Comparison of ENCODE assay signal across 9 mouse cellular contexts in genomic region chr3:95163419-95164255, GRCm38 (mm10). TPM values are rescaled to one million over a fixed set of nuclear protein-coding genes. Genes with fewer than 3 reads are reported as not detected.
DNase-seq lines count a peak whose midpoint lies in the region; ATAC-seq lines count a peak whose summit lies in the region.
"Had no signal": no experiment of that assay in that cellular context is flagged by ENCODE, and none has a peak within 500 bp of the region (broad histone marks: within the 10 kb centered on the region; RNA-seq: fewer than 3 reads in every experiment).

No protein-coding gene starts in this region.

- H3K36me3 ChIP-seq in lung, embryonic 15.5 days = peaks cover 4% of the 10 kb centered on the region; the same call in 1 of the 2 replicates
- H3K36me3 ChIP-seq in intestine, embryonic 16.5 days (ENCODE audit: control insufficient read depth, insufficient read depth, low read length) = no peaks in the 10 kb centered on the region
- H3K36me3 ChIP-seq in stomach, embryonic 14.5 days (ENCODE audit: control insufficient read depth, insufficient read depth, low read length) = peaks cover 3% of the 10 kb centered on the region; the same call in 1 of the 2 replicates

- no peaks in the 10 kb centered on the region for H3K9me3 ChIP-seq in lung, embryonic 15.5 days
- H3K9me3 ChIP-seq in intestine, embryonic 16.5 days (ENCODE audit: control insufficient read depth, low read length) = no peaks in the 10 kb centered on the region
- H3K9me3 ChIP-seq in stomach, embryonic 14.5 days (ENCODE audit: control insufficient read depth, low read depth, low read length) = no peaks in the 10 kb centered on the region

- peaks cover 41% of the 10 kb centered on the region for H3K4me1 ChIP-seq in lung, embryonic 15.5 days
- peaks cover 28% of the 10 kb centered on the region for H3K4me1 ChIP-seq in intestine, embryonic 16.5 days (ENCODE audit: control insufficient read depth, insufficient read depth, low read length)
- peaks cover 28% of the 10 kb centered on the region; the same call in 1 of the 2 replicates for H3K4me1 ChIP-seq in stomach, embryonic 14.5 days (ENCODE audit: control insufficient read depth, insufficient read depth, low read length)

- H3K27ac ChIP-seq in lung, embryonic 15.5 days = peak overlapping the region; percentile 44
- H3K27ac ChIP-seq in intestine, embryonic 16.5 days (ENCODE audit: low read length) = no peak overlapping the region
- H3K27ac ChIP-seq in stomach, embryonic 14.5 days (ENCODE audit: low read length) = no peak overlapping the region

- H3K4me2 ChIP-seq in lung, embryonic 15.5 days = peak overlapping the region; percentile 18; the same call in 1 of the 2 replicates
- no peak overlapping the region for H3K4me2 ChIP-seq in intestine, embryonic 16.5 days (ENCODE audit: low read depth, low read length)
- H3K4me2 ChIP-seq in stomach, embryonic 14.5 days (replicated peaks; ENCODE audit: low read depth, low read length) = peak overlapping the region; percentile 10; the same call in 1 of the 2 replicates

- DNase-seq in lung, postnatal 25 days (ENCODE audit: low spot score) = no peak
- DNase-seq in gastrocnemius, adult 18-20 months (ENCODE audit: low spot score) = peak; percentile 88
- no peak for DNase-seq in urinary bladder, postnatal 4 days (ENCODE audit: low spot score in 2 of 2)
- DNase-seq in kidney, postnatal 25 days = no peak
- DNase-seq in spleen, adult 18-20 months = no peak

- H3K9ac ChIP-seq in lung, embryonic 15.5 days = no peak overlapping the region
- peak overlapping the region; percentile 5; the same call in 1 of the 2 replicates for H3K9ac ChIP-seq in intestine, embryonic 16.5 days (ENCODE audit: low read depth, low read length)
- no peak overlapping the region for H3K9ac ChIP-seq in stomach, embryonic 14.5 days (replicated peaks; ENCODE audit: low read depth, low read length)

- 39% methylated on average over 11 of the region's 11 CpGs for WGBS in lung, embryonic 15.5 days
- 44% methylated on average over 11 of the region's 11 CpGs for WGBS in intestine, embryonic 16.5 days
- 48% methylated on average over 11 of the region's 11 CpGs for WGBS in stomach, embryonic 14.5 days

- no peak for ATAC-seq in lung, embryonic 15.5 days (ENCODE audit: borderline replicate concordance, extremely low read depth, low FRiP score, low TSS enrichment)
- ATAC-seq in intestine, embryonic 16.5 days = no peak
- ATAC-seq in stomach, embryonic 14.5 days (ENCODE audit: insufficient number of reproducible peaks, insufficient read depth, low FRiP score, low read depth) = no peak

- H3K27me3 ChIP-seq in lung, embryonic 15.5 days = no peaks in the 10 kb centered on the region
- no peaks in the 10 kb centered on the region for H3K27me3 ChIP-seq in intestine, embryonic 16.5 days (replicated peaks; ENCODE audit: control insufficient read depth, insufficient read depth, low read length)
- no peaks in the 10 kb centered on the region for H3K27me3 ChIP-seq in stomach, embryonic 14.5 days (ENCODE audit: control insufficient read depth, insufficient read depth, low read length)

- no peak overlapping the region for H3K4me3 ChIP-seq in lung, embryonic 15.5 days
- H3K4me3 ChIP-seq in intestine, embryonic 16.5 days (ENCODE audit: low read length) = no peak overlapping the region
- no peak overlapping the region for H3K4me3 ChIP-seq in stomach, embryonic 14.5 days (ENCODE audit: low read depth, low read length)

RNA-seq across cellular contexts. Expression of gene Sema6c, which starts 3.4 kb away (rescaled TPM):
- polyA plus RNA-seq in lung, embryonic 15.5 days (2015; fragmentation: Nextera tagmentation; extraction: Ambion mirVana) = 3.6 and 3.8 TPM in 2 replicates
- 100 to 1,000 TPM in 1 of 2 experiments, 10 to 100 TPM in 1; 75.9 to 111 TPM for total RNA-seq in gastrocnemius, adult 18-20 months (2021)
- polyA plus RNA-seq in intestine, embryonic 16.5 days (2015; fragmentation: Nextera tagmentation; extraction: Ambion mirVana) = 1.1 and 2.3 TPM in 2 replicates
- 5.8 and 6.7 TPM in 2 replicates for polyA plus RNA-seq in stomach, embryonic 14.5 days (2014; fragmentation: Nextera tagmentation; extraction: Ambion mirVana)

RNA-seq across cellular contexts. Expression of gene Tnfaip8l2, which starts 21.5 kb away (rescaled TPM):
- polyA plus RNA-seq in lung, embryonic 15.5 days (2015; fragmentation: Nextera tagmentation; extraction: Ambion mirVana) = 4.0 and 4.5 TPM in 2 replicates
- total RNA-seq in gastrocnemius, adult 18-20 months (2021) = under 1 TPM; 0.27 to 0.55 TPM
- polyA plus RNA-seq in intestine, embryonic 16.5 days (2015; fragmentation: Nextera tagmentation; extraction: Ambion mirVana) = 4.9 and 5.3 TPM in 2 replicates
- polyA plus RNA-seq in stomach, embryonic 14.5 days (2014; fragmentation: Nextera tagmentation; extraction: Ambion mirVana) = 4.2 and 4.7 TPM in 2 replicates

RNA-seq across cellular contexts. Expression of gene Lysmd1, which starts 29.7 kb away (rescaled TPM):
- polyA plus RNA-seq in lung, embryonic 15.5 days (2015; fragmentation: Nextera tagmentation; extraction: Ambion mirVana) = 13.3 and 14.9 TPM in 2 replicates
- 1 to 10 TPM; 6.3 to 6.6 TPM for total RNA-seq in gastrocnemius, adult 18-20 months (2021)
- polyA plus RNA-seq in intestine, embryonic 16.5 days (2015; fragmentation: Nextera tagmentation; extraction: Ambion mirVana) = 9.8 and 11.0 TPM in 2 replicates
- polyA plus RNA-seq in stomach, embryonic 14.5 days (2014; fragmentation: Nextera tagmentation; extraction: Ambion mirVana) = 9.2 and 10.9 TPM in 2 replicates

RNA-seq across cellular contexts. Expression of gene Scnm1, which starts 29.8 kb away (rescaled TPM):
- polyA plus RNA-seq in lung, embryonic 15.5 days (2015; fragmentation: Nextera tagmentation; extraction: Ambion mirVana) = 64.0 and 71.4 TPM in 2 replicates
- 10 to 100 TPM; 34.6 to 46.5 TPM for total RNA-seq in gastrocnemius, adult 18-20 months (2021)
- 56.9 and 62.2 TPM in 2 replicates for polyA plus RNA-seq in intestine, embryonic 16.5 days (2015; fragmentation: Nextera tagmentation; extraction: Ambion mirVana)
- polyA plus RNA-seq in stomach, embryonic 14.5 days (2014; fragmentation: Nextera tagmentation; extraction: Ambion mirVana) = 67.7 and 73.7 TPM in 2 replicates

RNA-seq across cellular contexts. Expression of gene Tmod4, which starts 39.4 kb away (rescaled TPM):
- 1.3 and 2.1 TPM in 2 replicates for polyA plus RNA-seq in lung, embryonic 15.5 days (2015; fragmentation: Nextera tagmentation; extraction: Ambion mirVana)
- total RNA-seq in gastrocnemius, adult 18-20 months (2021) = 100 to 1,000 TPM; 663 to 722 TPM
- polyA plus RNA-seq in intestine, embryonic 16.5 days (2015; fragmentation: Nextera tagmentation; extraction: Ambion mirVana) = 1.1 and 1.2 TPM in 2 replicates
- polyA plus RNA-seq in stomach, embryonic 14.5 days (2014; fragmentation: Nextera tagmentation; extraction: Ambion mirVana) = 0.83 and 1.8 TPM in 2 replicates
- total RNA-seq: common myeloid progenitor, adult 5-6 weeks had no signal
